Mouse (Mus musculus) MEL (cell line): ENCODE results near the gene Nlgn1. TPM values are rescaled to one million over a fixed set of nuclear protein-coding genes. Genes with fewer than 3 reads are reported as not detected.

ENCODE experiments used
- DNase-seq: peaks from one replicate; pipeline ENCODE4 v3.0.0; 2011; ENCODE audit warnings: low read depth, low spot score
- H3K27ac ChIP-seq: 2 replicates; pipeline ENCODE4 v1.5.1; 2012; ENCODE audit warnings: low read depth, mild to moderate bottlenecking, control low read depth, low read length, moderate library complexity; ENCODE audit not compliant: control insufficient read depth
- H3K27me3 ChIP-seq, 2 experiments: fragments of 150-350 bp in 1 of 2; sonication (generic) in 1 of 2; 2 replicates each; pipeline ENCODE4 v1.6.1; 2012; ENCODE audit warnings: low read length in 2 of 2, mild to moderate bottlenecking in 2 of 2, improper control_type of control experiment in 1 of 2, moderate library complexity in 1 of 2; ENCODE audit not compliant: insufficient read depth in 2 of 2, control insufficient read depth in 1 of 2
- H3K36me3 ChIP-seq, 2 experiments: 2 replicates each; pipeline ENCODE4 v1.6.1; 2012 to 2014; ENCODE audit warnings: low read length in 2 of 2, improper control_type of control experiment in 1 of 2, inconsistent platforms in 1 of 2, mild to moderate bottlenecking in 1 of 2; ENCODE audit not compliant: insufficient read depth in 2 of 2, control insufficient read depth in 1 of 2
- H3K4me1 ChIP-seq, 2 experiments: fragments of 150-350 bp in 1 of 2; sonication (generic) in 1 of 2; 2 replicates each; pipeline ENCODE4 v1.6.1; 2012; ENCODE audit warnings: low read length in 2 of 2, improper control_type of control experiment in 1 of 2, mild to moderate bottlenecking in 1 of 2; ENCODE audit not compliant: insufficient read depth in 2 of 2, control insufficient read depth in 1 of 2
- H3K4me3 ChIP-seq, 2 experiments: fragments of 150-350 bp in 1 of 2; sonication (generic) in 1 of 2; 2 replicates each; pipeline ENCODE4 v1.5.1; 2012; ENCODE audit warnings: low read depth in 2 of 2, low read length in 2 of 2, mild to moderate bottlenecking in 2 of 2, moderate library complexity in 2 of 2, control low read depth in 1 of 2, improper control_type of control experiment in 1 of 2; ENCODE audit not compliant: control insufficient read depth in 1 of 2, insufficient read depth in 1 of 2
- H3K79me2 ChIP-seq: 2 replicates; pipeline ENCODE4 v1.6.1; 2012; ENCODE audit warnings: mild to moderate bottlenecking, low read length, moderate library complexity; ENCODE audit not compliant: control insufficient read depth, poor library complexity, insufficient read depth
- H3K9ac ChIP-seq: 2 replicates; pipeline ENCODE4 v1.6.1; 2012; ENCODE audit warnings: low read depth, mild to moderate bottlenecking, control low read depth, low read length, moderate library complexity; ENCODE audit not compliant: control insufficient read depth, poor library complexity, severe bottlenecking
- H3K9me3 ChIP-seq: fragments of 150-350 bp; sonication (generic); replicated peaks from 2 replicates; pipeline ENCODE4 v1.6.1; 2012; ENCODE audit warnings: mild to moderate bottlenecking, low read length, improper control_type of control experiment, moderate library complexity; ENCODE audit not compliant: insufficient read depth
- CHD2 ChIP-seq: IDR thresholded peaks from 2 replicates; pipeline ENCODE4 v1.6.1; 2011; ENCODE audit warnings: low read length, improper control_type of control experiment
- CTCF ChIP-seq, 3 experiments: IDR thresholded peaks in 2 of 3; conservative IDR thresholded peaks in 1 of 3; 2 replicates each; pipeline ENCODE4 v1.5.1; 2011 to 2012; ENCODE audit warnings: low read length in 3 of 3, low read depth in 2 of 3, mild to moderate bottlenecking in 2 of 3, improper control_type of control experiment in 1 of 3, inconsistent platforms in 1 of 3, mixed read lengths in 1 of 3, moderate library complexity in 1 of 3; ENCODE audit not compliant: control insufficient read depth in 1 of 3, insufficient read depth in 1 of 3, poor library complexity in 1 of 3, severe bottlenecking in 1 of 3
- ELF1 ChIP-seq: IDR thresholded peaks from 2 replicates; pipeline ENCODE4 v1.6.1; 2014; ENCODE audit warnings: low read depth, mild to moderate bottlenecking, inconsistent platforms, low read length, improper control_type of control experiment, moderate library complexity
- GABPA ChIP-seq: IDR thresholded peaks from 2 replicates; pipeline ENCODE4 v1.6.1; 2012; ENCODE audit warnings: low read depth, mild to moderate bottlenecking, inconsistent platforms, low read length, improper control_type of control experiment, moderate library complexity
- HCFC1 ChIP-seq: IDR thresholded peaks from 2 replicates; pipeline ENCODE4 v1.6.1; 2012; ENCODE audit warnings: low read depth, mild to moderate bottlenecking, inconsistent platforms, low read length, improper control_type of control experiment, moderate library complexity
- MAFK ChIP-seq: IDR thresholded peaks from 2 replicates; pipeline ENCODE4 v1.6.1; 2011; ENCODE audit warnings: low read depth, mild to moderate bottlenecking, low read length, improper control_type of control experiment, borderline replicate concordance
- MAZ ChIP-seq: IDR thresholded peaks from 2 replicates; pipeline ENCODE4 v1.6.1; 2012; ENCODE audit warnings: low read depth, mild to moderate bottlenecking, inconsistent platforms, low read length, improper control_type of control experiment
- MEF2A ChIP-seq: IDR thresholded peaks from 2 replicates; pipeline ENCODE4 v1.6.1; 2014; ENCODE audit warnings: low read depth, mild to moderate bottlenecking, inconsistent platforms, low read length, improper control_type of control experiment; ENCODE audit not compliant: poor library complexity, insufficient replicate concordance, severe bottlenecking; ENCODE audit errors: extremely low read depth
- MXI1 ChIP-seq: IDR thresholded peaks from 2 replicates; pipeline ENCODE4 v1.6.1; 2011; ENCODE audit warnings: mild to moderate bottlenecking, low read depth, low read length, improper control_type of control experiment
- NELFE ChIP-seq: IDR thresholded peaks from 2 replicates; pipeline ENCODE4 v1.6.1; 2011; ENCODE audit warnings: low read depth, low read length, improper control_type of control experiment
- POLR2A ChIP-seq, 2 experiments: IDR thresholded peaks; 2 replicates each; pipeline ENCODE4 v1.6.1; 2011 to 2012; ENCODE audit warnings: low read length in 2 of 2, mild to moderate bottlenecking in 2 of 2, control low read depth in 1 of 2, improper control_type of control experiment in 1 of 2, low read depth in 1 of 2, moderate library complexity in 1 of 2; ENCODE audit not compliant: control insufficient read depth in 1 of 2, insufficient read depth in 1 of 2, poor library complexity in 1 of 2
- RCOR1 ChIP-seq: IDR thresholded peaks from 2 replicates; pipeline ENCODE4 v1.6.1; 2012; ENCODE audit warnings: low read depth, mild to moderate bottlenecking, inconsistent platforms, low read length, improper control_type of control experiment
- SMC3 ChIP-seq: IDR thresholded peaks from 2 replicates; pipeline ENCODE4 v1.6.1; 2011; ENCODE audit warnings: low read depth, low read length, improper control_type of control experiment
- UBTF ChIP-seq: IDR thresholded peaks from 2 replicates; pipeline ENCODE4 v1.6.1; 2012; ENCODE audit warnings: low read depth, mild to moderate bottlenecking, inconsistent platforms, low read length, improper control_type of control experiment, moderate library complexity, borderline replicate concordance; ENCODE audit not compliant: insufficient read depth
- USF2 ChIP-seq, 2 experiments: IDR thresholded peaks; 2 replicates each; pipeline ENCODE4 v1.6.1; 2011 to 2012; ENCODE audit warnings: improper control_type of control experiment in 2 of 2, low read length in 2 of 2, borderline replicate concordance in 1 of 2, inconsistent platforms in 1 of 2, low read depth in 1 of 2, mild to moderate bottlenecking in 1 of 2; ENCODE audit not compliant: insufficient read depth in 1 of 2
- ZC3H11A ChIP-seq: IDR thresholded peaks from 2 replicates; pipeline ENCODE4 v1.6.1; 2012; ENCODE audit warnings: low read depth, mild to moderate bottlenecking, inconsistent platforms, low read length, improper control_type of control experiment
- ZKSCAN1 ChIP-seq: IDR thresholded peaks from 2 replicates; pipeline ENCODE4 v1.6.1; 2012; ENCODE audit warnings: low read depth, mild to moderate bottlenecking, inconsistent platforms, low read length, improper control_type of control experiment, moderate library complexity
- polyA plus RNA-seq, 2 experiments: library from polyadenylated mRNA; stranded (reverse) in 1 of 2; unstranded in 1 of 2; fragments of >175 nt in 1 of 2; fragments of >200 nt in 1 of 2; gene quantifications; 2 replicates each; pipeline versions ENCODE4 v1.2.1 to v1.2.4; 2012; ENCODE audit warnings: low replicate concordance in 2 of 2, low read depth in 1 of 2; ENCODE audit not compliant: insufficient read length in 2 of 2, insufficient read depth in 1 of 2, missing spikeins in 1 of 2
- total RNA-seq: library from RNA; depleted of rRNA; stranded (reverse); fragments of 300-350 nt; gene quantifications from 2 replicates; pipeline ENCODE4 v1.2.3, GENCODE M21; 2012

Gene Nlgn1
- total and polyA plus RNA-seq, 3 experiments = not detected

DNA sequence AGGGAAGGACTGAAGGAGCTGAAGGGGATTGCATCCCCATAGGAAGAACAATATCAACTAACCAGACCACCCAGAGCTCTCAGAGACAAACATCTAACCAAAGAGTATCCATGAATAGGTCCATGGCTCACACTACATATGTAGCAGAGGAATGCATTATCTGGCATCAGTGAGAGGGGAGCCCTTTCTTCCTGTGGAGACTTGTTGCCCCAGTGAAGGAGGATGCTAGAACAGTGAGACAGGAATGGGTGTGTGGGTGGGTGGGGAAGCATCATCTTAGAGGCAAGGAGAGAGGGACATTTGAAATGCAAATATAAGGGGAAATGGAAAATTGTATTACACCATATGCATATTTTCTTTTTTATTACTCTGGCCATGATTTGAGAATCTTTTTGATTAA lies 473.9 kb downstream of the Nlgn1 start:
- Histone ChIP-seq H3K4me3 (no peak overlapping the region), H3K27ac (no peak overlapping the region), H3K27me3 (no peaks in the 10 kb centered on the region), H3K9me3 (no peaks in the 10 kb centered on the region), H3K36me3 (no peaks in the 10 kb centered on the region), H3K79me2 (no peaks in the 10 kb centered on the region), H3K4me1 (no peaks in the 10 kb centered on the region), H3K9ac (no peak overlapping the region)
- DNase-seq = no peak
- no peak for TF ChIP-seq GABPA

DNA sequence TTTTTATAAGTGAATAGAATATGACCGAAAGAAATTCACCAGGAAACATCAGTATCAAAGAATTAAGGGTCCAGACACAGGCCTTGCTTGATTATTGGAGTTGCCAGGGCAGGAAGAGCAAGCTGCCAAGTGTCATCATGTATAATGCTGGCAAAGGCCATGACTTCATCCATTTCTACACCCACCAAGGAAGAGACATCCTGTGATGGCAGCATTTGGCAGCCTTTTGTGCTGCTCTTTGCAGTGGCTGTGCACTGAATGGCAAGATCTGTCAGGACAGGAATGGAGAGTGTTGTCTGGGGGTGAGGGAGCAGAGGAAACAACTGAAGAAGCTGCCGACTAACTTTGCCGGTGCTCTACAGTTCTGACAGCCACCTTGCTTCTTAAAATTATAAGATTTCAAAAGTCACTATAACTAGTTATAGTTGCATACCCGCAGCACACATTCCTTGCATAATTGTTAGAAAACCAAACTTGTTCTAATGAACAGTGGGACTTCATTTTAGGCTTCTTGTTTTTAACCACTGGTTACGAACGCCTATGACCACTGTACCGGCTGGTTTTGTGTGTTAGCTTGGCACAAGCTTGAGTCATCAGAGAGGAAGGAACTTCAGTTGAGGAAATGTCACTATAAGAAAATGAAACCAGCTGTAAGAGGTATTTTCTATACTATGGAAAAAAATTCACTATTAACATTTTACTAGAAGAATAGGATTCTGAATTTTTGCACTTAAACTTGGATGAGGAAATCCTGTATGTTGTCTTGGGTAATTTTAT lies 487.4 kb downstream of the Nlgn1 start:
- no peaks in the 10 kb centered on the region for H3K27me3 ChIP-seq
- H3K27ac ChIP-seq = no peak overlapping the region
- TF ChIP-seq NELFE = no peak
- no peak for TF ChIP-seq ZC3H11A
- TF ChIP-seq POLR2A (IDR thresholded peaks at IDR 0.05; ENCODE audit: control insufficient read depth in 1 of 2, insufficient read depth in 1 of 2, low read depth in 1 of 2, low read length in 2 of 2, poor library complexity in 1 of 2) = no peak
- TF ChIP-seq MAZ = no peak
- TF ChIP-seq MAFK = no peak
- TF ChIP-seq USF2 (IDR thresholded peaks at IDR 0.05; ENCODE audit: borderline replicate concordance in 1 of 2, insufficient read depth in 1 of 2, low read depth in 1 of 2, low read length in 2 of 2) = no peak
- no peak for TF ChIP-seq CHD2
- no peak for TF ChIP-seq HCFC1
- TF ChIP-seq ELF1 = no peak
- TF ChIP-seq CTCF (IDR thresholded peaks at IDR 0.05 in 2 of 3, conservative IDR thresholded peaks at IDR 0.05 in 1 of 3; ENCODE audit: control insufficient read depth in 1 of 3, insufficient read depth in 1 of 3, low read depth in 2 of 3, low read length in 3 of 3, poor library complexity in 1 of 3, severe bottlenecking in 1 of 3) = no peak
- no peak for TF ChIP-seq RCOR1
- TF ChIP-seq SMC3 = no peak
- no peak for TF ChIP-seq UBTF
- TF ChIP-seq MEF2A = no peak
- TF ChIP-seq MXI1 = no peak
- TF ChIP-seq ZKSCAN1 = no peak
- TF ChIP-seq, all 39 proteins: peak for 0
- H3K4me1 ChIP-seq = 0 out of 4 replicates have a peak, but pooled peaks cover 0 to 2% of the 10 kb centered on the region in 2 experiments
- DNase-seq = no peak
- no peaks in the 10 kb centered on the region for H3K36me3 ChIP-seq
- H3K4me3 ChIP-seq = no peak overlapping the region
- H3K9ac ChIP-seq = no peak overlapping the region
- H3K79me2 ChIP-seq = no peaks in the 10 kb centered on the region
- H3K9me3 ChIP-seq = no peaks in the 10 kb centered on the region
